Mouse (Mus musculus): Measurements from ENCODE around the gene Ugt1a8. TPM values are rescaled to one million over a fixed set of nuclear protein-coding genes. Genes with fewer than 3 reads are reported as not detected.

Gene Ugt1a8
- not detected for polyA plus RNA-seq (2014; fragmentation: Illumina TruSeq; extraction: RNeasy Lipid Tissue Mini Kit (QIAGEN cat#74804))

GRCm38 (mm10) chr1:88087513-88087912 lies at the start of gene Ugt1a8:
Gene Ugt1a8, plus strand, starts transcription at chr1:88087813.

GRCm38 (mm10) chr1:88055088-88055487 lies 32.5 kb upstream of the Ugt1a8 start, which contains the start of gene Ugt1a10:
Gene Ugt1a10, plus strand, starts transcription at chr1:88055388.

GRCm38 (mm10) chr1:88070495-88070894 lies 17.1 kb upstream of the Ugt1a8 start, which contains the start of gene Ugt1a9:
Gene Ugt1a9, plus strand, starts transcription at chr1:88070800.

GRCm38 (mm10) chr1:88094941-88095492 lies 7.4 kb downstream of the Ugt1a8 start, which contains the start of gene Ugt1a7c:
Gene Ugt1a7c, plus strand, starts transcription at chr1:88095062.

GRCm38 (mm10) chr1:88103019-88103418 lies 15.4 kb downstream of the Ugt1a8 start, which contains the start of gene Ugt1a6b:
Gene Ugt1a6b, plus strand, starts transcription at chr1:88103252.

GRCm38 (mm10) chr1:88134457-88135011 lies 46.9 kb downstream of the Ugt1a8 start, which contains the start of gene Ugt1a6a:
Gene Ugt1a6a, plus strand, starts transcription at chr1:88134809.

GRCm38 (mm10) chr1:88165711-88166110 lies 78.1 kb downstream of the Ugt1a8 start, which contains the start of gene Ugt1a5:
Gene Ugt1a5, plus strand, starts transcription at chr1:88166012.

GRCm38 (mm10) chr1:88200456-88200855 lies 112.8 kb downstream of the Ugt1a8 start, which contains the start of gene Ugt1a2:
Gene Ugt1a2, plus strand, starts transcription at chr1:88200601.

GRCm38 (mm10) chr1:88205294-88205922 lies 117.8 kb downstream of the Ugt1a8 start, which contains the start of gene Dnajb3:
Gene Dnajb3, minus strand, starts transcription at chr1:88205782.

GRCm38 (mm10) chr1:88211812-88212211 lies 124.2 kb downstream of the Ugt1a8 start, which contains the start of gene Ugt1a1:
Gene Ugt1a1, plus strand, starts transcription at chr1:88211959.

GRCm38 (mm10) chr1:88226670-88227379 lies 139.2 kb downstream of the Ugt1a8 start, which contains the start of gene Mroh2a:
Gene Mroh2a, plus strand, starts transcription at chr1:88226986.

Other genes with a start within 250 kb of the Ugt1a8 start
- gene Dgkd, start 234.5 kb upstream of the Ugt1a8 start, polyA plus RNA-seq (2014; fragmentation: Illumina TruSeq; extraction: RNeasy Lipid Tissue Mini Kit (QIAGEN cat#74804)) = 50.1 TPM
- gene Usp40, start 79.3 kb upstream of the Ugt1a8 start, polyA plus RNA-seq (2014; fragmentation: Illumina TruSeq; extraction: RNeasy Lipid Tissue Mini Kit (QIAGEN cat#74804)) = 51.1 TPM
- gene Ugt1a10, start 32.4 kb upstream of the Ugt1a8 start, polyA plus RNA-seq (2014; fragmentation: Illumina TruSeq; extraction: RNeasy Lipid Tissue Mini Kit (QIAGEN cat#74804)) = not detected
- gene Ugt1a9, start 17.0 kb upstream of the Ugt1a8 start, polyA plus RNA-seq (2014; fragmentation: Illumina TruSeq; extraction: RNeasy Lipid Tissue Mini Kit (QIAGEN cat#74804)) = not detected
- 24.8 TPM for gene Ugt1a7c, start 7.2 kb downstream of the Ugt1a8 start, polyA plus RNA-seq (2014; fragmentation: Illumina TruSeq; extraction: RNeasy Lipid Tissue Mini Kit (QIAGEN cat#74804))
- 1.1 TPM for gene Ugt1a6b, start 15.4 kb downstream of the Ugt1a8 start, polyA plus RNA-seq (2014; fragmentation: Illumina TruSeq; extraction: RNeasy Lipid Tissue Mini Kit (QIAGEN cat#74804))
- 28.6 TPM for gene Ugt1a6a, start 47.0 kb downstream of the Ugt1a8 start, polyA plus RNA-seq (2014; fragmentation: Illumina TruSeq; extraction: RNeasy Lipid Tissue Mini Kit (QIAGEN cat#74804))
- not detected for gene Ugt1a5, start 78.2 kb downstream of the Ugt1a8 start, polyA plus RNA-seq (2014; fragmentation: Illumina TruSeq; extraction: RNeasy Lipid Tissue Mini Kit (QIAGEN cat#74804))
- gene Ugt1a2, start 112.8 kb downstream of the Ugt1a8 start, polyA plus RNA-seq (2014; fragmentation: Illumina TruSeq; extraction: RNeasy Lipid Tissue Mini Kit (QIAGEN cat#74804)) = 0.71 TPM
- 3.4 TPM for gene Dnajb3, start 118.0 kb downstream of the Ugt1a8 start, polyA plus RNA-seq (2014; fragmentation: Illumina TruSeq; extraction: RNeasy Lipid Tissue Mini Kit (QIAGEN cat#74804))
- 10.1 TPM for gene Ugt1a1, start 124.1 kb downstream of the Ugt1a8 start, polyA plus RNA-seq (2014; fragmentation: Illumina TruSeq; extraction: RNeasy Lipid Tissue Mini Kit (QIAGEN cat#74804))
- 0.31 TPM for gene Mroh2a, start 139.2 kb downstream of the Ugt1a8 start, polyA plus RNA-seq (2014; fragmentation: Illumina TruSeq; extraction: RNeasy Lipid Tissue Mini Kit (QIAGEN cat#74804))
- gene Hjurp, start 189.8 kb downstream of the Ugt1a8 start, polyA plus RNA-seq (2014; fragmentation: Illumina TruSeq; extraction: RNeasy Lipid Tissue Mini Kit (QIAGEN cat#74804)) = 88.9 TPM
- gene Trpm8, start 189.8 kb downstream of the Ugt1a8 start, polyA plus RNA-seq (2014; fragmentation: Illumina TruSeq; extraction: RNeasy Lipid Tissue Mini Kit (QIAGEN cat#74804)) = not detected

Measured in ovary, adult 10 weeks (tissue).